7 mouse cellular contexts compared by ENCODE assay signal in the genomic region with DNA sequence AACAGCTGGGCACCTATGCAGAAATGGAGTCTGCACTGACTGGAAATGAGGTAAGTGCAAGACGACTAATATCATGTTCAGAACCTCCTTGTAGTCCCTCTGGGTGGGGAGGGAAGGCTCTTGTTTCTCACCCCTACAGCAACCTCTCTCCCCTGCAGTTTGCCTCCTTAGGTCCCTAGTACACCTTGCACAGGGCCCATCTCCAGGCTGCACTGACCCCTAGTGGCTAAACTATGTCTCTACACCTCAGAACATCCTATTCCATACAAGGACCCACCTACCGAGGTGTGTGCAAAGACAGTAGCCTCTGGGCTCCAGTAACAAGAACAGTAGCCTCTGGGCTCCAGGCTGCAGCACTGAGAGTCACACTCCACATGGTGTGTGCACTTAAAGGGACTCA. TPM values are rescaled to one million over a fixed set of nuclear protein-coding genes. Genes with fewer than 3 reads are reported as not detected.
A peak's percentile ranks its signal among the peaks of the same experiment; 100 is the strongest.
DNase-seq lines count a peak whose midpoint lies in the region; ATAC-seq and TF ChIP-seq lines count a peak whose summit lies in the region.

No protein-coding gene starts in this region.

- H3K9me3 ChIP-seq in MEL (replicated peaks; ENCODE audit: insufficient read depth, low read length), result no peaks in the 10 kb centered on the region
- H3K9me3 ChIP-seq in embryonic facial prominence, embryonic 15.5 days (replicated peaks), result no peaks in the 10 kb centered on the region

- no peak for TF ChIP-seq POLR2A in MEL (IDR thresholded peaks at IDR 0.05; ENCODE audit: control insufficient read depth in 1 of 2, insufficient read depth in 1 of 2, low read depth in 1 of 2, low read length in 2 of 2, poor library complexity in 1 of 2)
- no peak for TF ChIP-seq POLR2A in bone marrow, adult 2 months (IDR thresholded peaks at IDR 0.05; ENCODE audit: borderline replicate concordance, control insufficient read depth, low read depth, low read length)
- TF ChIP-seq POLR2A in small intestine, adult 2 months (IDR thresholded peaks at IDR 0.05; ENCODE audit: low read depth, low read length), result no peak; the same call in 1 of the 2 replicates

- peak; percentile 94 to 99 (median 96) for TF ChIP-seq CTCF in MEL (IDR thresholded peaks at IDR 0.05 in 2 of 3, conservative IDR thresholded peaks at IDR 0.05 in 1 of 3; ENCODE audit: control insufficient read depth in 1 of 3, insufficient read depth in 1 of 3, low read depth in 2 of 3, low read length in 3 of 3, poor library complexity in 1 of 3, severe bottlenecking in 1 of 3)
- peak; percentile 97 for TF ChIP-seq CTCF in bone marrow, adult 2 months (IDR thresholded peaks at IDR 0.05; ENCODE audit: control insufficient read depth, insufficient read depth, low read length)
- peak; percentile 91; the same call in 1 of the 2 replicates for TF ChIP-seq CTCF in small intestine, adult 2 months (IDR thresholded peaks at IDR 0.05; ENCODE audit: extremely low read depth, insufficient read length, insufficient replicate concordance, low read depth, low read length)

- TF ChIP-seq EP300 in MEL (IDR thresholded peaks at IDR 0.05; ENCODE audit: low read depth in 1 of 2, low read length in 2 of 2), result no peak

- DNase-seq in MEL (ENCODE audit: low read depth, low spot score), result peak; percentile 85
- peak; percentile 71 to 82 for DNase-seq in heart, postnatal 14 days
- DNase-seq in layer of hippocampus, postnatal 14 days (ENCODE audit: low spot score in 2 of 2), result peak; percentile 66 to 68

- no peak overlapping the region for H3K4me3 ChIP-seq in MEL (ENCODE audit: control insufficient read depth in 1 of 2, insufficient read depth in 1 of 2, low read depth in 2 of 2, low read length in 2 of 2)
- H3K4me3 ChIP-seq in bone marrow, adult 2 months (replicated peaks; ENCODE audit: control insufficient read depth, low read depth, low read length), result no peak overlapping the region
- no peak overlapping the region for H3K4me3 ChIP-seq in embryonic facial prominence, embryonic 15.5 days (replicated peaks)
- no peak overlapping the region for H3K4me3 ChIP-seq in small intestine, adult 2 months (ENCODE audit: low read depth, low read length)

- 3% methylated on average over 2 of the region's 2 CpGs for WGBS in bone marrow, adult 2 months
- WGBS in embryonic facial prominence, embryonic 15.5 days, result 3% methylated on average over 2 of the region's 2 CpGs
- 0% methylated on average over 2 of the region's 2 CpGs for WGBS in small intestine, adult 2 months

- no peaks in the 10 kb centered on the region for H3K36me3 ChIP-seq in MEL (ENCODE audit: control insufficient read depth in 1 of 2, insufficient read depth in 2 of 2, low read length in 2 of 2)
- H3K36me3 ChIP-seq in embryonic facial prominence, embryonic 15.5 days, result no peaks in the 10 kb centered on the region
- H3K36me3 ChIP-seq in small intestine, adult 2 months (ENCODE audit: control insufficient read depth, insufficient read depth, low read length), result no peaks in the 10 kb centered on the region

- no peaks in the 10 kb centered on the region for H3K4me1 ChIP-seq in MEL (ENCODE audit: control insufficient read depth in 1 of 2, insufficient read depth in 2 of 2, low read length in 2 of 2)
- H3K4me1 ChIP-seq in bone marrow, adult 2 months (ENCODE audit: control insufficient read depth, insufficient read depth, low read length), result no peaks in the 10 kb centered on the region
- peaks cover 25% of the 10 kb centered on the region for H3K4me1 ChIP-seq in embryonic facial prominence, embryonic 15.5 days
- peaks cover 5% of the 10 kb centered on the region for H3K4me1 ChIP-seq in small intestine, adult 2 months (ENCODE audit: control insufficient read depth, insufficient read depth, insufficient read length, low read length)

- TF ChIP-seq RAD21 in MEL (IDR thresholded peaks at IDR 0.05; ENCODE audit: low read depth, low read length), result no peak; the same call in none of the 2 replicates

- H3K9ac ChIP-seq in MEL (ENCODE audit: control insufficient read depth, low read depth, low read length, poor library complexity, severe bottlenecking), result no peak overlapping the region
- no peak overlapping the region for H3K9ac ChIP-seq in embryonic facial prominence, embryonic 15.5 days

- intact Hi-C loops in heart, postnatal 14 days (cut with DNase I), result loop anchor here (1.0 to 2.0 kb wide), 2 partner anchors 142 to 323 kb away; no protein-coding TSS in a partner anchor

- H3K4me2 ChIP-seq in embryonic facial prominence, embryonic 15.5 days (replicated peaks), result no peak overlapping the region

- peak; percentile 22; the same call in 1 of the 2 replicates for ATAC-seq in embryonic facial prominence, embryonic 15.5 days (ENCODE audit: insufficient number of reproducible peaks, low FRiP score, low TSS enrichment, low read depth)
- peak; percentile 84 for ATAC-seq in megakaryocyte progenitor cell, adult 5-6 weeks (replicated peaks; ENCODE audit: poor library complexity)

- no peak overlapping the region for H3K27ac ChIP-seq in MEL (ENCODE audit: control insufficient read depth, low read depth, low read length)
- no peak overlapping the region for H3K27ac ChIP-seq in bone marrow, adult 2 months (ENCODE audit: control insufficient read depth, insufficient read depth, low read depth, low read length, poor library complexity)
- no peak overlapping the region for H3K27ac ChIP-seq in embryonic facial prominence, embryonic 15.5 days (replicated peaks)
- no peak overlapping the region for H3K27ac ChIP-seq in small intestine, adult 2 months (ENCODE audit: insufficient read depth, low read depth, low read length)

- H3K79me2 ChIP-seq in MEL (ENCODE audit: control insufficient read depth, insufficient read depth, low read length, poor library complexity), result no peaks in the 10 kb centered on the region

- no peaks in the 10 kb centered on the region for H3K27me3 ChIP-seq in MEL (ENCODE audit: control insufficient read depth in 1 of 2, insufficient read depth in 2 of 2, low read length in 2 of 2)
- peaks cover 11% of the 10 kb centered on the region for H3K27me3 ChIP-seq in embryonic facial prominence, embryonic 15.5 days
- H3K27me3 ChIP-seq in small intestine, adult 2 months (ENCODE audit: control insufficient read depth, insufficient read depth, low read length), result no peaks in the 10 kb centered on the region; the same call in none of the 2 replicates

TF ChIP-seq in MEL, 35 proteins besides CTCF, POLR2A, EP300 and RAD21:
- TF ChIP-seq ZC3H11A (IDR thresholded peaks at IDR 0.05; ENCODE audit: low read depth, low read length) (peak; percentile 99), SMC3 (IDR thresholded peaks at IDR 0.05; ENCODE audit: low read depth, low read length) (peak; percentile 99), TCF12 (IDR thresholded peaks at IDR 0.05; ENCODE audit: low read depth, low read length) (no peak), ZMIZ1 (IDR thresholded peaks at IDR 0.05; ENCODE audit: low read depth, low read length) (no peak)

RNA-seq across cellular contexts. Expression of a gene that starts 5.2 kb away (rescaled TPM):
- 0.12 and 0.16 TPM in 2 replicates for total RNA-seq in MEL (2012; rRNA removed)
- polyA plus RNA-seq in MEL (2012; ENCODE audit: insufficient read depth in 1 of 2, insufficient read length in 2 of 2, low read depth in 1 of 2, low replicate concordance in 2 of 2, missing spikeins in 1 of 2), result under 1 TPM in 1 of 2 experiments, not detected in 1; 0.42 TPM
- polyA plus RNA-seq in bone marrow, adult 2 months (2011; ENCODE audit: insufficient read depth, insufficient read length, low replicate concordance, missing spikeins), result 1.3 and 4.2 TPM in 2 replicates
- polyA plus RNA-seq in embryonic facial prominence, embryonic 15.5 days (2015; fragmentation: Nextera tagmentation; extraction: Ambion mirVana), result 4.2 and 5.1 TPM in 2 replicates
- total RNA-seq in heart, postnatal 14 days (2021), result 10 to 100 TPM in 1 of 2 experiments, 1 to 10 TPM in 1; 10.0 to 11.5 TPM
- 1 to 10 TPM; 5.5 to 5.8 TPM for total RNA-seq in layer of hippocampus, postnatal 14 days (2021)
- 8.4 and 10.7 TPM in 2 replicates for total RNA-seq in megakaryocyte progenitor cell, adult 5-6 weeks (2015)
- total RNA-seq in megakaryocyte progenitor cell, adult 5-6 weeks (2017), result 4.4 and 6.6 TPM in 2 replicates
- polyA plus RNA-seq in small intestine, adult 2 months (2012; rRNA removed), result 2.9 and 4.7 TPM in 2 replicates

RNA-seq across cellular contexts. Expression of a gene that starts 18.7 kb away (rescaled TPM):
- total RNA-seq in MEL (2012; rRNA removed), result 34.1 and 43.1 TPM in 2 replicates
- polyA plus RNA-seq in MEL (2012; ENCODE audit: insufficient read depth in 1 of 2, insufficient read length in 2 of 2, low read depth in 1 of 2, low replicate concordance in 2 of 2, missing spikeins in 1 of 2), result 10 to 100 TPM; 35.2 to 38.0 TPM
- 14.1 and 20.7 TPM in 2 replicates for polyA plus RNA-seq in bone marrow, adult 2 months (2011; ENCODE audit: insufficient read depth, insufficient read length, low replicate concordance, missing spikeins)
- 17.8 and 18.9 TPM in 2 replicates for polyA plus RNA-seq in embryonic facial prominence, embryonic 15.5 days (2015; fragmentation: Nextera tagmentation; extraction: Ambion mirVana)
- total RNA-seq in heart, postnatal 14 days (2021), result 10 to 100 TPM; 32.4 to 35.0 TPM
- 10 to 100 TPM; 26.5 to 28.4 TPM for total RNA-seq in layer of hippocampus, postnatal 14 days (2021)
- total RNA-seq in megakaryocyte progenitor cell, adult 5-6 weeks (2015), result 7.1 and 7.4 TPM in 2 replicates
- 19.7 and 20.5 TPM in 2 replicates for total RNA-seq in megakaryocyte progenitor cell, adult 5-6 weeks (2017)
- 10.5 and 25.1 TPM in 2 replicates for polyA plus RNA-seq in small intestine, adult 2 months (2012; rRNA removed)
